Mouse (Mus musculus) embryonic facial prominence, embryonic 11.5 days (tissue): ENCODE data around the gene Rsad2. TPM values are rescaled to one million over a fixed set of nuclear protein-coding genes. Genes with fewer than 3 reads are reported as not detected.
A peak's percentile ranks its signal among the peaks of the same experiment; 100 is the strongest.

Experiments
- ATAC-seq: fragments of 200-750 bp; cut with Nextera tagmentation; replicated peaks from 2 replicates; pipeline ENCODE4 v1.8.0; 2017; ENCODE audit warnings: low read depth; ENCODE audit not compliant: insufficient number of reproducible peaks, low FRiP score, low TSS enrichment
- DNase-seq: peaks from one replicate; pipeline ENCODE4 v3.0.0-alpha.2; 2015; ENCODE audit warnings: low spot score
- H3K27ac ChIP-seq: fragments of 300-500 bp; sonication (generic); replicated peaks from 2 replicates; pipeline ENCODE4 v1.5.1; 2014; ENCODE audit warnings: mild to moderate bottlenecking, low read depth, low read length, control low read depth
- H3K27me3 ChIP-seq: fragments of 300-500 bp; sonication (generic); 2 replicates; pipeline ENCODE4 v1.6.1; 2014; ENCODE audit warnings: mild to moderate bottlenecking, low read length, moderate library complexity, mixed read lengths; ENCODE audit not compliant: control insufficient read depth, insufficient read depth
- H3K36me3 ChIP-seq: fragments of 300-500 bp; sonication (generic); replicated peaks from 2 replicates; pipeline ENCODE4 v1.6.1; 2014; ENCODE audit warnings: low read depth, mild to moderate bottlenecking, low read length, moderate library complexity, mixed read lengths; ENCODE audit not compliant: control insufficient read depth, insufficient read depth
- H3K4me1 ChIP-seq: fragments of 300-500 bp; sonication (generic); 2 replicates; pipeline ENCODE4 v1.6.1; 2014; ENCODE audit warnings: low read length, mixed read lengths; ENCODE audit not compliant: control insufficient read depth, insufficient read depth
- H3K4me2 ChIP-seq: fragments of 300-500 bp; sonication (generic); 2 replicates; pipeline ENCODE4 v1.6.1; 2014; ENCODE audit warnings: low read depth, mild to moderate bottlenecking, control low read depth, low read length, moderate library complexity
- H3K4me3 ChIP-seq: fragments of 300-500 bp; sonication (generic); 2 replicates; pipeline ENCODE4 v1.5.1; 2014; ENCODE audit warnings: low read depth, low read length, control low read depth
- H3K9ac ChIP-seq: fragments of 300-500 bp; sonication (generic); replicated peaks from 2 replicates; pipeline ENCODE4 v1.6.1; 2014; ENCODE audit warnings: mild to moderate bottlenecking, control low read depth, low read length
- H3K9me3 ChIP-seq: fragments of 300-500 bp; sonication (generic); replicated peaks from 2 replicates; pipeline ENCODE4 v1.6.1; 2016; ENCODE audit warnings: mild to moderate bottlenecking, low read length, inconsistent platforms, mixed read lengths; ENCODE audit not compliant: control insufficient read depth
- WGBS: fragments of 180-500 bp; shearing (Covaris S2); extraction: QIAGEN DNeasy Blood & Tissue Kit; methylation state at CpG from one replicate; pipeline ENCODE4 v1.1.7; 2014; 5-methylcytosine and 5-hydroxymethylcytosine counted together
- microRNA-seq: library from miRNA; unstranded; fragments of <30 nt; microRNA quantifications from one replicate; pipeline ENCODE4, GENCODE M21; 2016; ENCODE audit warnings: borderline number of aligned reads
- polyA plus RNA-seq: library from polyadenylated mRNA; unstranded; fragments of >200 nt; fragmentation: Nextera tagmentation; extraction: Ambion mirVana; gene quantifications from 2 replicates; pipeline ENCODE4 v1.2.1, GENCODE M21; 2014

Gene Rsad2
- polyA plus RNA-seq, 1 experiment from 2014 or later, result 1.0 TPM

DNA sequence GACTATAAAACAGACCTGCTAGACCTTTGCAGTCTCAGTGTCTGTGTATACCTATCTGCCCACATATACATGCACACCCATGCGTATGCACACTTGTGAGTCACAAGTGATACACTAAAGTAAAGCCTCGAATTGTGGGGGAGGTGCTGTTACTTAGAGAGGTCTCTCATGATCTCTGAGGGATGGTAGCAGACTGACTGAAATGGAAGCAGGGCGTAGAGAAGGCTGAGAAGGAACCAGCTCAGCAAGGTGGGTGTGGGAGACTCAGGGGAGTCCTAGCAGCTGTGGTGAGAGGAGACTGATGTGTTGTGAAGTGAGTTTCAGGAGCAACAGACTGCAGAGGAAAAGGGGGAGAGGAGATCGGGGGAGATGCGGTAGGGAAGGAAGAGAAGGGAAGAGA, 63.0 kb downstream of the Rsad2 start:
- 87% methylated on average over 5 of the region's 5 CpGs for WGBS
- H3K4me1 ChIP-seq, result no peaks in the 10 kb centered on the region
- DNase-seq, result no peak

More for the DNA sequence above, 63.0 kb downstream of the Rsad2 start:
- H3K27ac ChIP-seq, result no peak overlapping the region
- no peaks in the 10 kb centered on the region for H3K9me3 ChIP-seq
- H3K4me3 ChIP-seq, result no peak overlapping the region
- ATAC-seq, result no peak
- no peak overlapping the region for H3K4me2 ChIP-seq
- H3K36me3 ChIP-seq, result no peaks in the 10 kb centered on the region; the same call in 1 of the 2 replicates
- no peak overlapping the region for H3K9ac ChIP-seq
- H3K27me3 ChIP-seq, result no peaks in the 10 kb centered on the region

Small RNAs within 50 kb of the gene (microRNA-seq; reads per million reads assigned to microRNA genes)
- 30.6 reads per million, percentile 26 among the genes with 10 or more reads in this experiment for gene Mir6538

Other genes starting within 250 kb of the Rsad2 start
- gene Rnf144a, start 41.2 kb downstream of the Rsad2 start, polyA plus RNA-seq, result 31.7 and 32.2 TPM in 2 replicates
- gene Cmpk2, start 12.8 kb upstream of the Rsad2 start, polyA plus RNA-seq, result 5.9 and 6.4 TPM in 2 replicates